Mouse (Mus musculus) frontal cortex, adult 2 months (tissue): ENCODE measurements around the gene Defa23. TPM values are rescaled to one million over a fixed set of nuclear protein-coding genes. Genes with fewer than 3 reads are reported as not detected.
"Not testable (repeated sequence)": the region's sequence is repeated elsewhere in the genome, so short reads cannot be mapped to it uniquely, and the experiment has no call there.

Experiments used
- DNase-seq, 2 experiments: peaks; one replicate each; pipeline ENCODE4 v3.0.0; 2022; ENCODE audit warnings: low spot score in 1 of 2; ENCODE audit errors: extremely low spot score in 1 of 2
- polyA plus RNA-seq: library from polyadenylated mRNA; depleted of rRNA; stranded (reverse); fragments of >200 nt; gene quantifications from 2 replicates; pipeline ENCODE4 v1.2.3, GENCODE M21; 2012; rRNA removed

Defa23 gene
- polyA plus RNA-seq = not detected in 2 replicates

DNA sequence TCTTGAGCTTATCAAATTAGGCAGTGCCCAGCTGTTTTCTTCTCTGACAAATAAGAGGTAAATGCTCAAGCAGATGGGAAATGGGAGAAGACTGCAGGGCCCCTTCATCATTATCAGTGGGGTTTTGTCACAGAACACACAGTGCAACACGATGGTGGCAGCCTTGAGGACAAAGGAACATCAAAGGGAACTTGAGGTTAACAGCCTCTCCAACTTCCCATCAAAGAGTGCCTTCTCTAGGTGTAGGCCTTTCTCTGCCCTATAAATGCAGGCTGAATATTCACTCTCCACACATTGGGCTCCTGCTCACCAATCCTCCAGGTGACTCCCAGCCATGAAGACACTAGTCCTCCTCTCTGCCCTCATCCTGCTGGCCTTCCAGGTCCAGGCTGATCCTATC is at the start of gene Defa23:
TSS of gene Defa23 (plus strand) at position 301 of the 400 bp plus-strand sequence.
- not testable (repeated sequence) for DNase-seq

DNA sequence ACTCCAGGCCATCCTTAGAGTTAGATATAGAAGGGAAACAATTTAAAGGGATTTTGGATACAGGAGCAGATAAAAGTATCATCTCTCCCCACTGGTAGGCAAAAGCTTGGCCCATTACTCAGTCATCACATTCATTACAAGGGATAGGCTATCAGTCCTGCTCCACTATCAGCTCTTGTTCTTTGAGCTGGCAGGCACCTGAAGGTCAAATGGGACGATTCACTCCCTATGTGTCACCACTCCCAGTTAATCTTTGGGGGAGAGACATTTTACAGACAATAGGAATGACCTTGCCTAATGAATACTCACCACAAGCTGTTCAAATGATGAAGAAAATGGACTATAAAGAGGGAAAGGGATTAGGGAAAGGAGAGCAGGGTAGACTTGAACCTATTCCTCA is 48.0 kb upstream of the Defa23 start:
- DNase-seq = no peak

DNA sequence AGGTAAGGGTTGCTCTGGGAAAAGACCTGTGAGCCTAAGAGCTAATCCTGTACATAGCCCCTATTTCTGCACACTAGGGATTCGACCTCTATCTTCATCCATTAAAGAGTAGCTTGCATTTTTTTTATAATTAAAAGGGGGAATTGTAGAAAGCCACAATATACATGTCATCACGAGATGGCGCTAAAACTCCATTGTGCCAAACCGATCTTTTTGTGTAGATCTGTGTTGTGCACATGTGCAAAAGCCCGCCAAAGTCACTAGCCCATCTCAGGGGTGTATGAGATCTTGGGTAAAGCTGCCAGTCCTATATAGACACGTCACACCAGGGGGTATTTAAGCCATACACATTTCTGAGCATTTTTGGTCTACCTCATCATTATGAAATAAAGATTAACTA is 46.3 kb upstream of the Defa23 start:
- DNase-seq = peak in 1 of 2 experiments; percentile 17

DNA sequence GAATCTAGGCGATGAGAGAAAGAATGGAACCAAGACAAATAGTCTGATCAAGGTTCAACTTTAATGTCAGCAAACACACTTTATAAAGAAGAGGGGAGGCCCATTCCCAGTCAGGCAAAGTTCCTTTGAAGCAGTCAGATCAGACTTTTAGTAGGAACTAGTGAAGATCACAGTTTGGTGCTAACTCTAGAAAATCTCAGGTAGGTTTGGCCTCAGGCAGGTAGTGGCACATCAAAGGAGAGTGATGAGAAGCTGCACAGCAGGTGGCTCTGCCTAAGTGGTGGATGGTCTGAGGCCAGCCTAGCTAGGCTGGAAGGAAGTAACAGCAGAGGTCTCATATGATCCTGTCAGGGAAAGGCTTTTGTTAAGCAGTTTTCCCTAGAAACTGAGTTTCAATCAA is 44.3 kb upstream of the Defa23 start:
- not testable (repeated sequence) for DNase-seq

DNA sequence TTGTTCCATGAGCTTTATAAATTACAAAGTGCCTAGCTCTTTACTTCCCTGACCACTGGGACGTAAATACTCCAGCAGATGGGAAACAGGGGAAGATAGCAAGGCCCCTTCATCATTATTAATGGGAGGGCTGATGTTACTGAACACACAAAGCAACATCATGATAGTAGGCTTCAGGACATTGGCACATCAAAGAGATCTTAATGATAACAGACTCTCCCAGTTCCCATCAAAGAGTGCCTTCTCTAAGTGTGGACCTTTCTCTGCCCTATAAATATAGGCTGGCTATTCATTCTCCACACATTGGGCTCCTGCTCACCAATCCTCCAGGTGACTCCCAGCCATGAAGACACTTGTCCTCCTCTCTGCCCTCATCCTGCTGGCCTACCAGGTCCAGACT is 29.6 kb upstream of the Defa23 start, which contains the start of gene Defa21:
TSS of gene Defa21 (plus strand) at position 301 of the 400 bp plus-strand sequence.
- DNase-seq = not testable (repeated sequence)

DNA sequence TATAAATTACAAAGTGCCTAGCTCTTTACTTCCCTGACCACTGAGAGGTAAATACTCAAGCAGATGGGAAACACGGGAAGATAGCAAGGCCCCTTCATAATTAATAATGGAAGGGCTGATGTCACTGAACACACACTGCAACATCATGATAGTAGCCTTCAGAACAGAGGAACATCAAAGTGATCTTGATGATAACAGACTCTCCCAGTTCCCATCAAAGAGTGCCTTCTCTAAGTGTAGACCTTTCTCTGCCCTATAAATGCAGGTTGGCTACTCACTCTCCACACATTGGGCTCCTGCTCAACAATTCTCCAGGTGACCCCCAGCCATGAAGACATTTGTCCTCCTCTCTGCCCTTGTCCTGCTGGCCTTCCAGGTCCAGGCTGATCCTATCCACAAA is 9.9 kb downstream of the Defa23 start, which contains the start of gene Defa35:
TSS of gene Defa35 (plus strand) at position 301 of the 400 bp plus-strand sequence.
- not testable (repeated sequence) for DNase-seq

DNA sequence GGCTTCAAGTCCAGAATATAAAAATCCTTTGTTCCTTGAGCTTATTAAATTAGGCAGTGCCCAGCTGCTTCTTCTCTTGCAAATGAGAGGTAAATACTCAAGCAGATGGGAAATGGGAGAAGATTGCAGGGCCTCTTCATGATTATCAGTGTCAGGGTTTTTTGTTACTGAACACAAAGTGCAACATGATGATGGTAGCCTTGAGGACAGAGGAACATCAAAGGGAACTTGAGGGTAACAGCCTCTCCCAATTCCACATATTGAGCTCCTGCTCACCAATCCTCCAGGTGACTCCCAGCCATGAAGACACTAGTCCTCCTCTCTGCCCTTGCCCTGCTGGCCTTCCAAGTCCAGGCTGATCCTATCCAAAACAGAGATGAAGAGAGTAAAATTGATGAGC is 29.3 kb downstream of the Defa23 start, which contains the start of gene Defa25:
TSS of gene Defa25 (plus strand) at position 301 of the 400 bp plus-strand sequence.
- not testable (repeated sequence) for DNase-seq

DNA sequence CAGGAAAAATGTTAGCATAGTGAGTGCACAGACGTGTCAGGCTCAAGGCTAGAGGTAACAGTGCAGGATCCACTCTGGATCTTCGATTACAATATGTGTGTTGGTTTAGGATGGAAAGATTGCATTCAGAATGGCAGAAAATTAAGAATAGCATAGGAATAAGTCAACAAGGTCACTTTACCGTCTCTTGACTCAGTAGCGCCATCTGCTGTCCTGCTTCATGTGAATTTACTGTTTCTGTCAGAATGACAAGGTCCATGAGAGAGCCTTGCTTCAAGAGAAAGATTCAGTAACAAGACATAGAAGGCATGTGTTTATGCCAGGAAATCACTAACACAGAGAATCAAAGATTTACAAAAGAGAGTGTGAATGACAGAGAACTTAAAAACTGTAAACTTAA is 38.3 kb downstream of the Defa23 start:
- DNase-seq = peak in 1 of 2 experiments; percentile 0

DNA sequence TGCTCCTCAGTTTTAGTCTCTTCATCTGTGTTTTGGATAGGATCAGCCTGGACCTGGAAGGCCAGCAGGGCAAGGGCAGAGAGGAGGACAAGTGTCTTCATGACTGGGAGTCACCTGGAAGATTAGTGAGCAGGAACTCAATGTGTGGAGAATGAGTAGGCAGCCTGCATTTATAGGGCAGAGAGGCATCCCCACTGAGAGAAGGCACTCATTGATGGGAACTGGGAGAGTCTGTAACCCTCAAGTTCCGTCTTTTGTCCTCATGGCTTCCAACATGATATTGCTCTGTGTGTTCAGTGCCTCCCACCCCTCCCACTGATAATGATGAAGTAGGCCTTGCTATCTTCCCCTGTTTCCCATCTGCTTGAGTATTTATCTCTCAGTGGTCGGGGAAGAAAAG is 41.1 kb downstream of the Defa23 start, which contains the start of gene Gm14851:
TSS of gene Gm14851 (minus strand) at position 101 of the 400 bp plus-strand sequence.
- DNase-seq = not testable (repeated sequence)

Other genes starting within 250 kb of the Defa23 start
- not detected in 2 replicates for gene Defb33, start 162.4 kb upstream of the Defa23 start, polyA plus RNA-seq
- not detected in 2 replicates for gene Gm15056, start 152.4 kb upstream of the Defa23 start, polyA plus RNA-seq
- not detected in 2 replicates for gene Gm6040, start 133.0 kb upstream of the Defa23 start, polyA plus RNA-seq
- gene AY761185, start 110.3 kb upstream of the Defa23 start, polyA plus RNA-seq = not detected in 2 replicates
- gene Defa21, start 29.5 kb upstream of the Defa23 start, polyA plus RNA-seq = not detected in 2 replicates
- not detected in 2 replicates for gene Defa35, start 10.0 kb downstream of the Defa23 start, polyA plus RNA-seq
- gene Defa25, start 29.4 kb downstream of the Defa23 start, polyA plus RNA-seq = not detected in 2 replicates
- gene Gm14851, start 41.0 kb downstream of the Defa23 start, polyA plus RNA-seq = not detected in 2 replicates
- not detected in 2 replicates for gene Defa30, start 79.6 kb downstream of the Defa23 start, polyA plus RNA-seq
- gene Defa22, start 107.2 kb downstream of the Defa23 start, polyA plus RNA-seq = not detected in 2 replicates
- gene Defa31, start 136.6 kb downstream of the Defa23 start, polyA plus RNA-seq = not detected in 2 replicates
- gene Gm15293, start 146.5 kb downstream of the Defa23 start, polyA plus RNA-seq = not detected in 2 replicates
- gene Gm15292, start 194.7 kb downstream of the Defa23 start, polyA plus RNA-seq = not detected in 2 replicates